Mouse (Mus musculus): ENCODE results near the gene Btbd10. TPM values are rescaled to one million over a fixed set of nuclear protein-coding genes. Genes with fewer than 3 reads are reported as not detected.

Btbd10 gene
- 24.4 TPM for polyA plus RNA-seq (2015; fragmentation: Illumina TruSeq; extraction: RNeasy Lipid Tissue Mini Kit (QIAGEN cat#74804); ENCODE audit: insufficient read depth, low replicate concordance)

DNA sequence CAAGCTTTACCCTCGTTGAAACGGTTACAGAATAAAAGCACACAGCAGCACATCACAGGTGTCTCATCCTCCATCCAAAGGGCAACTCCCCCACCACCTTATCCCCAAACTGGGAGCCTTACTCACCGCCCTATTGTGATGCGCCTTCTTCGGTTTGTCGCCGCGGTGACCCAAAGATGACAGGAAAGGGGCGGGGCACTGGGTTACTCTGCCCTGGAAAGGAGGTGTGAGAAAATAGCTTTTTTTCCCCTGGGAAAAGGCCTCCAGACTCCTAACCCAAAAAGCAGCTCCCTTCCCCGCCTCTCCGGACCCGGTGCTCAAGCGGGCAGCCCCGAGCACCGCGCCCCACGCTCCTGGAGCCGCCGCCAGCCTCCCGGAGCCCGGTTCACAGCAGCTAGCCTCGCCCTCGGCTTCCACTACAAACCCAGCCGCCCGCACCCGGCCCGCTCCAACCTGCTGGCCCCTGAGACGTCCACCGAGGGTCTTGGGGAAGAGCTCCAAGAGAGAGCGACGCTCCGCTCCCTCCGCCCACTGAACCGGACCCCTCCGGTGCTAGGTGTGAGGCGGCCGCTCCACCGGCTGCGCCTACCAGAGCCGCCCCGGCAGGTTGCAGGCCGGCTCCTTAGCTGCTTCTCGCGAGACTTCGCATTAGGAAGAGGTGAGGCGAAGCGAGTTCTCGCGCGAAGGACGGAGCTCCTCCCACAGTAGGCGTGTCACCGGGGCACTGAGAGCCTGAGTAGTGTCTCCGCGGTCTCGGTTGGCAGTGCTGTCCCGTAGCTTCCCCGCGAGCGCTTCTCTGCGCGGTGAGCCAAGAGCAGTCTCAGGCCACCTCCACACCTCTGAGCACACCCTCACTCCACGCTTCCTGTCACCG, at the start of gene Btbd10:
Gene Btbd10, minus strand, starts transcription at position 647 of the 874 bp plus-strand sequence.

GRCm38 (mm10) chr7:113388470-113388869, 19.3 kb upstream of the Btbd10 start, which contains the start of gene Pth:
Pth (minus strand) TSS chr7:113388570.

Other genes with a start within 250 kb of the Btbd10 start
- gene Arntl, start 161.9 kb downstream of the Btbd10 start, polyA plus RNA-seq (2015; fragmentation: Illumina TruSeq; extraction: RNeasy Lipid Tissue Mini Kit (QIAGEN cat#74804); ENCODE audit: insufficient read depth, low replicate concordance), result 28.2 TPM
- not detected for gene Pth, start 19.2 kb upstream of the Btbd10 start, polyA plus RNA-seq (2015; fragmentation: Illumina TruSeq; extraction: RNeasy Lipid Tissue Mini Kit (QIAGEN cat#74804); ENCODE audit: insufficient read depth, low replicate concordance)
- gene Far1, start 144.4 kb upstream of the Btbd10 start, polyA plus RNA-seq (2015; fragmentation: Illumina TruSeq; extraction: RNeasy Lipid Tissue Mini Kit (QIAGEN cat#74804); ENCODE audit: insufficient read depth, low replicate concordance), result 205 TPM

Data from spleen, adult 10 weeks (tissue).